Mouse (Mus musculus): ENCODE data around the gene 4931440F15Rik. TPM values are rescaled to one million over a fixed set of nuclear protein-coding genes. Genes with fewer than 3 reads are reported as not detected.
A peak's percentile ranks its signal among the peaks of the same experiment; 100 is the strongest.

The 4931440F15Rik gene
- polyA plus RNA-seq, 1 experiment from 2014 or later, result 1.3 TPM

GRCm38 (mm10) chr11:29788921-29789638, 36.4 kb downstream of the 4931440F15Rik start:
- 75% methylated on average over 6 of the region's 6 CpGs for WGBS

GRCm38 (mm10) chr11:29788499-29788898, 37.0 kb downstream of the 4931440F15Rik start:
- no peaks in the 10 kb centered on the region for H3K27me3 ChIP-seq (ENCODE audit: control insufficient read depth, insufficient read depth, low read length)
- H3K9ac ChIP-seq (replicated peaks; ENCODE audit: low read depth, low read length), result no peak overlapping the region
- no peak overlapping the region for H3K4me3 ChIP-seq (ENCODE audit: low read depth, low read length)
- no peaks in the 10 kb centered on the region for H3K36me3 ChIP-seq (ENCODE audit: control insufficient read depth, insufficient read depth, low read length)
- no peak overlapping the region for H3K27ac ChIP-seq (ENCODE audit: low read depth, low read length)
- 0 out of 2 replicates have a peak, but pooled peaks have one; percentile 16 for ATAC-seq (ENCODE audit: low read depth)
- 31% methylated on average over 1 of the region's 1 CpGs for WGBS
- no peak overlapping the region for H3K4me2 ChIP-seq (ENCODE audit: low read depth, low read length)
- 0 out of 2 replicates have a peak, but pooled peaks cover 4% of the 10 kb centered on the region for H3K4me1 ChIP-seq (ENCODE audit: control insufficient read depth, insufficient read depth, low read length)
- H3K9me3 ChIP-seq (ENCODE audit: control insufficient read depth, low read length), result no peaks in the 10 kb centered on the region

More at GRCm38 (mm10) chr11:29788921-29789638, 36.4 kb downstream of the 4931440F15Rik start:
- Histone ChIP-seq H3K36me3 (ENCODE audit: control insufficient read depth, insufficient read depth, low read length) (no peaks in the 10 kb centered on the region), H3K4me1 (ENCODE audit: control insufficient read depth, insufficient read depth, low read length) (0 out of 2 replicates have a peak, but pooled peaks cover 4% of the 10 kb centered on the region), H3K9me3 (ENCODE audit: control insufficient read depth, low read length) (no peaks in the 10 kb centered on the region), H3K27ac (ENCODE audit: low read depth, low read length) (no peak overlapping the region), H3K9ac (replicated peaks; ENCODE audit: low read depth, low read length) (no peak overlapping the region), H3K4me2 (ENCODE audit: low read depth, low read length) (no peak overlapping the region), H3K27me3 (ENCODE audit: control insufficient read depth, insufficient read depth, low read length) (no peaks in the 10 kb centered on the region), H3K4me3 (ENCODE audit: low read depth, low read length) (no peak overlapping the region)
- ATAC-seq (ENCODE audit: low read depth), result peak; percentile 93

- Histone ChIP-seq H3K4me3 (ENCODE audit: low read depth, low read length) (no peak overlapping the region), H3K27me3 (ENCODE audit: control insufficient read depth, insufficient read depth, low read length) (no peaks in the 10 kb centered on the region), H3K4me2 (ENCODE audit: low read depth, low read length) (no peak overlapping the region), H3K9me3 (ENCODE audit: control insufficient read depth, low read length) (no peaks in the 10 kb centered on the region), H3K9ac (replicated peaks; ENCODE audit: low read depth, low read length) (no peak overlapping the region), H3K36me3 (ENCODE audit: control insufficient read depth, insufficient read depth, low read length) (no peaks in the 10 kb centered on the region), H3K4me1 (ENCODE audit: control insufficient read depth, insufficient read depth, low read length) (0 out of 2 replicates have a peak, but pooled peaks cover 4% of the 10 kb centered on the region), H3K27ac (ENCODE audit: low read depth, low read length) (no peak overlapping the region)
- WGBS, result 20% methylated on average over 5 of the region's 5 CpGs
- ATAC-seq (ENCODE audit: low read depth), result no peak
Measured at GRCm38 (mm10) chr11:29787473-29787872, 38.0 kb downstream of the 4931440F15Rik start.

GRCm38 (mm10) chr11:29786583-29787219, 38.8 kb downstream of the 4931440F15Rik start:
- Histone ChIP-seq H3K9me3 (ENCODE audit: control insufficient read depth, low read length) (no peaks in the 10 kb centered on the region), H3K9ac (replicated peaks; ENCODE audit: low read depth, low read length) (no peak overlapping the region), H3K4me2 (ENCODE audit: low read depth, low read length) (no peak overlapping the region), H3K4me3 (ENCODE audit: low read depth, low read length) (no peak overlapping the region), H3K27me3 (ENCODE audit: control insufficient read depth, insufficient read depth, low read length) (no peaks in the 10 kb centered on the region), H3K27ac (ENCODE audit: low read depth, low read length) (no peak overlapping the region), H3K4me1 (ENCODE audit: control insufficient read depth, insufficient read depth, low read length) (0 out of 2 replicates have a peak, but pooled peaks cover 4% of the 10 kb centered on the region), H3K36me3 (ENCODE audit: control insufficient read depth, insufficient read depth, low read length) (no peaks in the 10 kb centered on the region)
- ATAC-seq (ENCODE audit: low read depth), result no peak
- WGBS, result 89% methylated on average over 6 of the region's 6 CpGs

- Histone ChIP-seq H3K4me3 (ENCODE audit: low read depth, low read length) (no peak overlapping the region), H3K4me2 (ENCODE audit: low read depth, low read length) (no peak overlapping the region), H3K27ac (ENCODE audit: low read depth, low read length) (no peak overlapping the region), H3K27me3 (ENCODE audit: control insufficient read depth, insufficient read depth, low read length) (no peaks in the 10 kb centered on the region), H3K36me3 (ENCODE audit: control insufficient read depth, insufficient read depth, low read length) (no peaks in the 10 kb centered on the region), H3K4me1 (ENCODE audit: control insufficient read depth, insufficient read depth, low read length) (no peaks in the 10 kb centered on the region), H3K9ac (replicated peaks; ENCODE audit: low read depth, low read length) (no peak overlapping the region), H3K9me3 (ENCODE audit: control insufficient read depth, low read length) (no peaks in the 10 kb centered on the region)
- no peak for ATAC-seq (ENCODE audit: low read depth)
- WGBS, result 35% methylated on average over 2 of the region's 2 CpGs
Measured at GRCm38 (mm10) chr11:29779409-29780026, 46.0 kb downstream of the 4931440F15Rik start.

- H3K9me3 ChIP-seq (ENCODE audit: control insufficient read depth, low read length), result no peaks in the 10 kb centered on the region
- H3K27ac ChIP-seq (ENCODE audit: low read depth, low read length), result no peak overlapping the region
- H3K4me3 ChIP-seq (ENCODE audit: low read depth, low read length), result no peak overlapping the region
- no peaks in the 10 kb centered on the region for H3K36me3 ChIP-seq (ENCODE audit: control insufficient read depth, insufficient read depth, low read length)
- no peaks in the 10 kb centered on the region for H3K4me1 ChIP-seq (ENCODE audit: control insufficient read depth, insufficient read depth, low read length)
- H3K9ac ChIP-seq (replicated peaks; ENCODE audit: low read depth, low read length), result no peak overlapping the region
- H3K27me3 ChIP-seq (ENCODE audit: control insufficient read depth, insufficient read depth, low read length), result no peaks in the 10 kb centered on the region
- ATAC-seq (ENCODE audit: low read depth), result no peak
- no peak overlapping the region for H3K4me2 ChIP-seq (ENCODE audit: low read depth, low read length)
- 71% methylated on average over 3 of the region's 3 CpGs for WGBS
Measured at GRCm38 (mm10) chr11:29778936-29779335, 46.5 kb downstream of the 4931440F15Rik start.

GRCm38 (mm10) chr11:29777964-29778363, 47.5 kb downstream of the 4931440F15Rik start:
- no peak overlapping the region for H3K27ac ChIP-seq (ENCODE audit: low read depth, low read length)
- H3K9me3 ChIP-seq (ENCODE audit: control insufficient read depth, low read length), result no peaks in the 10 kb centered on the region
- H3K27me3 ChIP-seq (ENCODE audit: control insufficient read depth, insufficient read depth, low read length), result no peaks in the 10 kb centered on the region
- no peaks in the 10 kb centered on the region for H3K36me3 ChIP-seq (ENCODE audit: control insufficient read depth, insufficient read depth, low read length)
- no peak overlapping the region for H3K4me2 ChIP-seq (ENCODE audit: low read depth, low read length)
- ATAC-seq (ENCODE audit: low read depth), result no peak
- H3K4me3 ChIP-seq (ENCODE audit: low read depth, low read length), result no peak overlapping the region
- no peak overlapping the region for H3K9ac ChIP-seq (replicated peaks; ENCODE audit: low read depth, low read length)
- no peaks in the 10 kb centered on the region for H3K4me1 ChIP-seq (ENCODE audit: control insufficient read depth, insufficient read depth, low read length)

GRCm38 (mm10) chr11:29774760-29775159, 50.7 kb downstream of the 4931440F15Rik start:
- Histone ChIP-seq H3K9ac (replicated peaks; ENCODE audit: low read depth, low read length) (no peak overlapping the region), H3K9me3 (ENCODE audit: control insufficient read depth, low read length) (no peaks in the 10 kb centered on the region), H3K4me2 (ENCODE audit: low read depth, low read length) (no peak overlapping the region), H3K27ac (ENCODE audit: low read depth, low read length) (no peak overlapping the region), H3K4me1 (ENCODE audit: control insufficient read depth, insufficient read depth, low read length) (no peaks in the 10 kb centered on the region), H3K27me3 (ENCODE audit: control insufficient read depth, insufficient read depth, low read length) (no peaks in the 10 kb centered on the region), H3K4me3 (ENCODE audit: low read depth, low read length) (no peak overlapping the region), H3K36me3 (ENCODE audit: control insufficient read depth, insufficient read depth, low read length) (no peaks in the 10 kb centered on the region)
- ATAC-seq (ENCODE audit: low read depth), result no peak
- WGBS, result 77% methylated on average over 2 of the region's 2 CpGs

GRCm38 (mm10) chr11:29774296-29774695, 51.2 kb downstream of the 4931440F15Rik start:
- Histone ChIP-seq H3K27me3 (ENCODE audit: control insufficient read depth, insufficient read depth, low read length) (no peaks in the 10 kb centered on the region), H3K9ac (replicated peaks; ENCODE audit: low read depth, low read length) (no peak overlapping the region), H3K27ac (ENCODE audit: low read depth, low read length) (no peak overlapping the region), H3K4me1 (ENCODE audit: control insufficient read depth, insufficient read depth, low read length) (no peaks in the 10 kb centered on the region), H3K4me3 (ENCODE audit: low read depth, low read length) (no peak overlapping the region), H3K9me3 (ENCODE audit: control insufficient read depth, low read length) (no peaks in the 10 kb centered on the region), H3K4me2 (ENCODE audit: low read depth, low read length) (no peak overlapping the region), H3K36me3 (ENCODE audit: control insufficient read depth, insufficient read depth, low read length) (no peaks in the 10 kb centered on the region)
- ATAC-seq (ENCODE audit: low read depth), result peak; percentile 56; the same call in 1 of the 2 replicates
- WGBS, result 38% methylated on average over 2 of the region's 2 CpGs

Measured in neural tube, embryonic 14.5 days (tissue).